ENCODE assay signal across 22 mouse cellular contexts in genomic region chr10:63013476-63013875, GRCm38 (mm10). TPM values are rescaled to one million over a fixed set of nuclear protein-coding genes. Genes with fewer than 3 reads are reported as not detected.
DNase-seq lines count a peak whose midpoint lies in the region; ATAC-seq and TF ChIP-seq lines count a peak whose summit lies in the region.
"Had no signal": no experiment of that assay in that cellular context is flagged by ENCODE, and none has a peak within 500 bp of the region (broad histone marks: within the 10 kb centered on the region; RNA-seq: fewer than 3 reads in every experiment).

No protein-coding gene starts in this region.

- peaks cover 9 to 21% of the 10 kb centered on the region in 2 experiments for H3K4me1 ChIP-seq in MEL (ENCODE audit: control insufficient read depth in 1 of 2, insufficient read depth in 2 of 2, low read length in 2 of 2)
- H3K4me1 ChIP-seq in kidney, embryonic 15.5 days: no peaks in the 10 kb centered on the region

- TF ChIP-seq RAD21 in MEL (IDR thresholded peaks at IDR 0.05; ENCODE audit: low read depth, low read length): no peak

- H3K4me2 ChIP-seq in kidney, embryonic 15.5 days: no peak overlapping the region

- 84% methylated on average over 3 of the region's 3 CpGs for WGBS in kidney, embryonic 15.5 days

- peak; percentile 70 for ATAC-seq in megakaryocyte progenitor cell, adult 5-6 weeks (replicated peaks; ENCODE audit: poor library complexity)
- peak; percentile 83 for ATAC-seq in megakaryocyte-erythroid progenitor cell, adult 5-6 weeks (replicated peaks; ENCODE audit: low FRiP score, low TSS enrichment, poor library complexity, severe bottlenecking)
- ATAC-seq in kidney, embryonic 15.5 days (replicated peaks; ENCODE audit: low FRiP score): no peak
- ATAC-seq: activated CD4-positive, CD25-positive, alpha-beta regulatory T cell, adult 4 months; CD4-positive, CD25-positive, alpha-beta regulatory T cell, adult 4 months; Patski had no signal

- H3K4me3 ChIP-seq in MEL (ENCODE audit: control insufficient read depth in 1 of 2, insufficient read depth in 1 of 2, low read depth in 2 of 2, low read length in 2 of 2): no peak overlapping the region
- H3K4me3 ChIP-seq in kidney, embryonic 15.5 days (replicated peaks): no peak overlapping the region

- DNase-seq in MEL (ENCODE audit: low read depth, low spot score): peak; percentile 50
- no peak for DNase-seq in spleen, postnatal 10 days (ENCODE audit: low spot score in 2 of 2)
- no peak for DNase-seq in thymus, postnatal 10 days (ENCODE audit: low spot score in 2 of 2)
- DNase-seq: adrenal gland, adult 2 months; adrenal gland, adult 8-10 months; adrenal gland, postnatal 10 days; adrenal gland, postnatal 14 days; adrenal gland, postnatal 25 days; adrenal gland, postnatal 36 days; B cell, adult 2 months; cerebellum, adult 11 months; cerebellum, adult 11-12 months; cerebellum, adult 18-20 months; cerebellum, adult 2 months had no signal

- no peaks in the 10 kb centered on the region for H3K27me3 ChIP-seq in MEL (ENCODE audit: control insufficient read depth in 1 of 2, insufficient read depth in 2 of 2, low read length in 2 of 2)
- H3K27me3 ChIP-seq in kidney, embryonic 15.5 days: no peaks in the 10 kb centered on the region
- H3K27me3 ChIP-seq: CH12.LX, Patski had no signal

- H3K79me2 ChIP-seq in MEL (ENCODE audit: control insufficient read depth, insufficient read depth, low read length, poor library complexity): peaks cover 2% of the 10 kb centered on the region; the same call in 1 of the 2 replicates

- H3K9me3 ChIP-seq in MEL (replicated peaks; ENCODE audit: insufficient read depth, low read length): no peaks in the 10 kb centered on the region
- H3K9me3 ChIP-seq in kidney, embryonic 15.5 days (replicated peaks): no peaks in the 10 kb centered on the region
- H3K9me3 ChIP-seq: G1E had no signal

- H3K27ac ChIP-seq in MEL (ENCODE audit: control insufficient read depth, low read depth, low read length): no peak overlapping the region
- no peak overlapping the region for H3K27ac ChIP-seq in kidney, embryonic 15.5 days

- H3K36me3 ChIP-seq in MEL (ENCODE audit: control insufficient read depth in 1 of 2, insufficient read depth in 2 of 2, low read length in 2 of 2): peaks cover 22 to 37% of the 10 kb centered on the region in 2 experiments
- peaks cover 89% of the 10 kb centered on the region for H3K36me3 ChIP-seq in kidney, embryonic 15.5 days

- TF ChIP-seq POLR2A in MEL (IDR thresholded peaks at IDR 0.05; ENCODE audit: control insufficient read depth in 1 of 2, insufficient read depth in 1 of 2, low read depth in 1 of 2, low read length in 2 of 2, poor library complexity in 1 of 2): no peak

- no peak for TF ChIP-seq CTCF in MEL (IDR thresholded peaks at IDR 0.05 in 2 of 3, conservative IDR thresholded peaks at IDR 0.05 in 1 of 3; ENCODE audit: control insufficient read depth in 1 of 3, insufficient read depth in 1 of 3, low read depth in 2 of 3, low read length in 3 of 3, poor library complexity in 1 of 3, severe bottlenecking in 1 of 3)

- no peak overlapping the region for H3K9ac ChIP-seq in MEL (ENCODE audit: control insufficient read depth, low read depth, low read length, poor library complexity, severe bottlenecking)
- no peak overlapping the region for H3K9ac ChIP-seq in kidney, embryonic 15.5 days

- TF ChIP-seq EP300 in MEL (IDR thresholded peaks at IDR 0.05; ENCODE audit: low read depth in 1 of 2, low read length in 2 of 2): peak; percentile 49 to 55; a peak in 3 of 4 replicates

TF ChIP-seq in MEL, 35 proteins besides CTCF, POLR2A, EP300 and RAD21:
- TF ChIP-seq TCF12 (IDR thresholded peaks at IDR 0.05; ENCODE audit: low read depth, low read length) (peak; percentile 31; the same call in 1 of the 2 replicates), TAL1 (IDR thresholded peaks at IDR 0.05; ENCODE audit: low read length) (peak; percentile 25; the same call in 1 of the 2 replicates), E2F4 (IDR thresholded peaks at IDR 0.05; ENCODE audit: borderline replicate concordance, low read depth, low read length) (no peak), GATA1 (IDR thresholded peaks at IDR 0.05; ENCODE audit: low read depth, low read length) (peak; percentile 70)

RNA-seq across cellular contexts. Expression of gene Hnrnph3, which starts 10.5 kb away (rescaled TPM):
- total RNA-seq in MEL (2012; rRNA removed): 11.5 and 16.0 TPM in 2 replicates
- polyA plus RNA-seq in MEL (2012; ENCODE audit: insufficient read depth in 1 of 2, insufficient read length in 2 of 2, low read depth in 1 of 2, low replicate concordance in 2 of 2, missing spikeins in 1 of 2): 10 to 100 TPM in 1 of 2 experiments, not detected in 1; 62.4 TPM
- 20.2 and 28.5 TPM in 2 replicates for total RNA-seq in megakaryocyte progenitor cell, adult 5-6 weeks (2015)
- total RNA-seq in megakaryocyte progenitor cell, adult 5-6 weeks (2017): 23.9 and 51.9 TPM in 2 replicates
- total RNA-seq in megakaryocyte-erythroid progenitor cell, adult 5-6 weeks (2014; fragmentation: Nextera tagmentation): 85.2 and 100 TPM in 2 replicates
- 49.2 and 56.4 TPM in 2 replicates for total RNA-seq in megakaryocyte-erythroid progenitor cell, adult 5-6 weeks (2017)
- polyA plus RNA-seq in kidney, embryonic 15.5 days (2015; fragmentation: Nextera tagmentation; extraction: Ambion mirVana): 124 and 125 TPM in 2 replicates

RNA-seq across cellular contexts. Expression of gene Pbld2, which starts 10.6 kb away (rescaled TPM):
- 0.13 and 0.15 TPM in 2 replicates for total RNA-seq in MEL (2012; rRNA removed)
- polyA plus RNA-seq in MEL (2012; ENCODE audit: insufficient read depth in 1 of 2, insufficient read length in 2 of 2, low read depth in 1 of 2, low replicate concordance in 2 of 2, missing spikeins in 1 of 2): under 1 TPM in 1 of 2 experiments, not detected in 1; 0.15 TPM
- 0.66 TPM in 1 of 2 replicates, not detected in the other for total RNA-seq in megakaryocyte progenitor cell, adult 5-6 weeks (2015)
- not detected in 2 replicates for total RNA-seq in megakaryocyte progenitor cell, adult 5-6 weeks (2017)
- 0.42 and 0.92 TPM in 2 replicates for total RNA-seq in megakaryocyte-erythroid progenitor cell, adult 5-6 weeks (2014; fragmentation: Nextera tagmentation)
- total RNA-seq in megakaryocyte-erythroid progenitor cell, adult 5-6 weeks (2017): 0.08 and 0.52 TPM in 2 replicates
- polyA plus RNA-seq in kidney, embryonic 15.5 days (2015; fragmentation: Nextera tagmentation; extraction: Ambion mirVana): 4.0 and 4.4 TPM in 2 replicates
- total RNA-seq: G1E had no signal
- polyA plus RNA-seq: G1E had no signal

RNA-seq across cellular contexts. Expression of gene Rufy2, which starts 33.5 kb away (rescaled TPM):
- total RNA-seq in MEL (2012; rRNA removed): 1.2 and 1.8 TPM in 2 replicates
- polyA plus RNA-seq in MEL (2012; ENCODE audit: insufficient read depth in 1 of 2, insufficient read length in 2 of 2, low read depth in 1 of 2, low replicate concordance in 2 of 2, missing spikeins in 1 of 2): 1 to 10 TPM in 1 of 2 experiments, not detected in 1; 2.6 TPM
- total RNA-seq in megakaryocyte progenitor cell, adult 5-6 weeks (2015): 5.1 and 5.6 TPM in 2 replicates
- total RNA-seq in megakaryocyte progenitor cell, adult 5-6 weeks (2017): 6.0 and 6.5 TPM in 2 replicates
- total RNA-seq in megakaryocyte-erythroid progenitor cell, adult 5-6 weeks (2014; fragmentation: Nextera tagmentation): 4.3 and 15.9 TPM in 2 replicates
- total RNA-seq in megakaryocyte-erythroid progenitor cell, adult 5-6 weeks (2017): 1.8 and 3.1 TPM in 2 replicates
- polyA plus RNA-seq in kidney, embryonic 15.5 days (2015; fragmentation: Nextera tagmentation; extraction: Ambion mirVana): 25.8 and 26.6 TPM in 2 replicates

RNA-seq across cellular contexts. Expression of gene Pbld1, which starts 46.5 kb away (rescaled TPM):
- total RNA-seq in MEL (2012; rRNA removed): 0.50 and 0.95 TPM in 2 replicates
- polyA plus RNA-seq in MEL (2012; ENCODE audit: insufficient read depth in 1 of 2, insufficient read length in 2 of 2, low read depth in 1 of 2, low replicate concordance in 2 of 2, missing spikeins in 1 of 2): under 1 TPM in 1 of 2 experiments, not detected in 1; 0.47 TPM
- total RNA-seq in megakaryocyte progenitor cell, adult 5-6 weeks (2015): 0.27 and 0.32 TPM in 2 replicates
- 0.17 TPM in 1 of 2 replicates, not detected in the other for total RNA-seq in megakaryocyte progenitor cell, adult 5-6 weeks (2017)
- total RNA-seq in megakaryocyte-erythroid progenitor cell, adult 5-6 weeks (2014; fragmentation: Nextera tagmentation): 0.28 TPM in 1 of 2 replicates, not detected in the other
- 0.61 TPM in 1 of 2 replicates, not detected in the other for total RNA-seq in megakaryocyte-erythroid progenitor cell, adult 5-6 weeks (2017)
- polyA plus RNA-seq in kidney, embryonic 15.5 days (2015; fragmentation: Nextera tagmentation; extraction: Ambion mirVana): 6.8 and 6.9 TPM in 2 replicates
- polyA plus RNA-seq: activated CD4-positive, CD25-positive, alpha-beta regulatory T cell, adult 4 months; G1E had no signal
